Mouse (Mus musculus): ENCODE results near the gene Ssr2. TPM values are rescaled to one million over a fixed set of nuclear protein-coding genes. Genes with fewer than 3 reads are reported as not detected.

Ssr2 gene
- total and polyA plus RNA-seq, 3 experiments, result 65.3 to 80.0 (median 67.6) TPM

DNA sequence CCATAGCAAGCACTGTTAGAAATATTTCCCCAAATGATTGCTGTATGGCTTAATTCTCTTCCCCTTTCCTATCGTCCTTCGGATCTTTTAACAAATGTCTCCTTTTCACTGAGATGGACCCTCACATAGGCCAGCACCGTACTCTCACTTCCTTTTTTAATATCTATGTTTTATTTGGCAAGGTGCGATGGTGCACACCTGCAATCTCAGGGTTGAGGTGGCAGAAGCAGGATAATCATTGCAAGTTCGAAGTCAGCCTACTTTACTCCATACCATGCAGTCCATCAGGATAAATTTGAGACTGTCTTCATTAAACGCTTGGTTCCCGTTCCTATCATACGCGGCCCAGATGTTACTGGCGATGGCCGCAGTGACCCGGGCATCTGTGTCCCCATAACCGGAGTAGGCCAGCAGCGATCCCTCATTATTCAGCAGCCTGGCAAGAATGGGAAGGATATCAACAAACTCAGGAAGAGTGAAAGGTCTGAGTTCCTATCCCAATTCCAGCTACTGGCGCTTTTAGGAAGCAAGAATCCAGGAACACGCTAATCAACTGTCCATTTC is 23.5 kb upstream of the Ssr2 start:
- no peaks in the 10 kb centered on the region for H3K36me3 ChIP-seq (ENCODE audit: control insufficient read depth, insufficient read depth, low read length)
- 9% methylated on average over 16 of the region's 16 CpGs for WGBS
- H3K79me2 ChIP-seq (replicated peaks; ENCODE audit: control insufficient read depth, insufficient read depth, low read length), result no peaks in the 10 kb centered on the region
- DNase-seq, result no peak
- TF ChIP-seq CTCF (IDR thresholded peaks at IDR 0.05) (no peak), EP300 (IDR thresholded peaks at IDR 0.05; ENCODE audit: insufficient read depth, low read depth, low read length) (no peak), POLR2A (IDR thresholded peaks at IDR 0.05; ENCODE audit: insufficient read depth, low read depth, low read length) (no peak)
- H3K9ac ChIP-seq (ENCODE audit: low read depth, low read length), result peak overlapping the region; percentile 66
- peaks cover 3% of the 10 kb centered on the region for H3K4me1 ChIP-seq (ENCODE audit: control insufficient read depth, insufficient read depth, low read length)
- intact Hi-C loops (cut with DNase I), result loop anchor here (2.0 to 10.0 kb wide), 3 partner anchors 17 to 623 kb away; partner anchors contain the start of gene Scamp3
- peak overlapping the region; percentile 55 for H3K4me3 ChIP-seq
- no peaks in the 10 kb centered on the region for H3K27me3 ChIP-seq (ENCODE audit: control insufficient read depth, insufficient read depth, low read length)
- H3K27ac ChIP-seq, result peak overlapping the region; percentile 97

DNA sequence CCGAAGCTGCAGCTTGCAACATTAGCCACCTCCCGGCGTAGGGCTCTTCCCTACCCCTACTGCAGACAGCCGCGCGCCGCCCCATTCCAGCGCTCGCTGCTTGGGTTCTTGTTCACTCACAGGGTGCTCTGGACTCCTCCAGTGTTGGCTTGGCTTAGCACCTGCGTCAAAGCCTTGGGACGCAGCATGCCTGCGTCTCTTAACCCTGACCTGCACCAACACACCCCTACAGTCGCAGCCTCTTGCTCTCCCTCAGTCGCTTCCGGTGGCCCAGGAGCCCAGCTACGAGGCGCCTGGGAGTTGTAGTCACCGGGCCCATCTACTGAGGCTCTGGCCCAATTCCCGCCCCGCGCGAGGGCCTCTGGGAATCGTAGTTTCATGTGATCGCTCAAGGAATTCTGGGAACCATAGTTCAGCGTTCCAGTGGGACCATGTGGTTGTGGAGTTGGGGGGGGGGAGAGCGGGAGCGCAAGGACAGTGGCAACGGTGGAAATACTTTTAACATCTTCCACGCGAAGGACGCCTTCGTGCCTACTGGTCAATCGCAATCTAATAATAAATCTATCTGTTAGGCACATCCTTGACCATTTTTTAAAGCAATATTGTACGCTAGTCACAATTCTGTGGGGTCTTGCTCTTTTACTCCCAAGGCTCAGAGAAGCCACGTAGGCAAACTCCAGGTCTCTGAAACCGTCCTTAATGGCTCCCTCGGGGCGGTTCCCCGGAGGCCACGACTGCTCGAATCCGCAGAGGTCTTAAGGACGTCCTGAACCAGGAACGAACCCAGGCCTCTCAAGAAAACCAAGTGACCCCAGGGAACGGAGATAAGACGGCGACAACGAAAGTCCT is 22.8 kb upstream of the Ssr2 start, which contains the start of gene Lamtor2:
TSS of gene Lamtor2 (minus strand) at position 399 of the 849 bp plus-strand sequence.
- WGBS, result under 1% methylated on average over 48 of the region's 48 CpGs
- H3K36me3 ChIP-seq (ENCODE audit: control insufficient read depth, insufficient read depth, low read length), result no peaks in the 10 kb centered on the region
- H3K79me2 ChIP-seq (replicated peaks; ENCODE audit: control insufficient read depth, insufficient read depth, low read length), result no peaks in the 10 kb centered on the region
- TF ChIP-seq EP300 (IDR thresholded peaks at IDR 0.05; ENCODE audit: insufficient read depth, low read depth, low read length) (peak; percentile 51; the same call in 1 of the 2 replicates), CTCF (IDR thresholded peaks at IDR 0.05) (no peak), POLR2A (IDR thresholded peaks at IDR 0.05; ENCODE audit: insufficient read depth, low read depth, low read length) (peak; percentile 96)
- H3K4me3 ChIP-seq, result peak within 1 kb of the TSS; percentile 55
- H3K4me1 ChIP-seq (ENCODE audit: control insufficient read depth, insufficient read depth, low read length), result peaks cover 3% of the 10 kb centered on the region
- no peaks in the 10 kb centered on the region for H3K27me3 ChIP-seq (ENCODE audit: control insufficient read depth, insufficient read depth, low read length)
- intact Hi-C loops (cut with DNase I), result loop anchor here (2.0 to 10.0 kb wide), 3 partner anchors 18 to 622 kb away; partner anchors contain the start of gene Scamp3
- DNase-seq, result peak; percentile 97 to 98
- peak within 1 kb of the TSS; percentile 97 for H3K27ac ChIP-seq
- peak within 1 kb of the TSS; percentile 79 for H3K9ac ChIP-seq (ENCODE audit: low read depth, low read length)

DNA sequence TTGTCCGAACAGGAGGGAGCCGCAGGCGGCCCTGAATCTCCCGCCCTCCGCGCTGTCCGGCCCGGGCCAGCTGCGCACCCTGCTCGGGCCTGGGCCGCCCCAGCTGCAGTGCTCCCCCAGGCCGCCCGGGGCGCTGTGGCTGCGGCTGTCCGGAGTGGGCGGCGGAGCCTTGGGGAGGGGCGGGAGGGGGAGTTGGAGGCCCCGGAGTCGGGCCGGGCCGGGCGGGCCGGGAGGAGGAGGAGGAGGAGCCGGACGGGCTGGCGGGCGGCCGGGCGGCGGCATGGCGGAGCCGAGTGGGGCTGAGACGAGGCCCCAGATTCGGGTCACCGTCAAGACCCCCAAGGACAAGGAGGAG is 22.2 kb upstream of the Ssr2 start, which contains the start of gene Ubqln4:
TSS of gene Ubqln4 (plus strand) at position 234 of the 355 bp plus-strand sequence.
- peak within 1 kb of the TSS; percentile 97 for H3K27ac ChIP-seq
- under 1% methylated on average over 36 of the region's 37 CpGs for WGBS
- intact Hi-C loops (cut with DNase I), result loop anchor here (2.0 to 10.0 kb wide), 3 partner anchors 19 to 621 kb away; partner anchors contain the start of gene Scamp3
- TF ChIP-seq POLR2A (IDR thresholded peaks at IDR 0.05; ENCODE audit: insufficient read depth, low read depth, low read length), result peak; percentile 38; the same call in 1 of the 2 replicates
- no peak for TF ChIP-seq EP300 (IDR thresholded peaks at IDR 0.05; ENCODE audit: insufficient read depth, low read depth, low read length)
- TF ChIP-seq CTCF (IDR thresholded peaks at IDR 0.05), result peak; percentile 86
- peaks cover 3% of the 10 kb centered on the region for H3K4me1 ChIP-seq (ENCODE audit: control insufficient read depth, insufficient read depth, low read length)
- peak within 1 kb of the TSS; percentile 79 for H3K9ac ChIP-seq (ENCODE audit: low read depth, low read length)
- DNase-seq, result peak; percentile 95 to 98
- no peaks in the 10 kb centered on the region for H3K79me2 ChIP-seq (replicated peaks; ENCODE audit: control insufficient read depth, insufficient read depth, low read length)
- peak within 1 kb of the TSS; percentile 55 for H3K4me3 ChIP-seq
- H3K36me3 ChIP-seq (ENCODE audit: control insufficient read depth, insufficient read depth, low read length), result no peaks in the 10 kb centered on the region
- no peaks in the 10 kb centered on the region for H3K27me3 ChIP-seq (ENCODE audit: control insufficient read depth, insufficient read depth, low read length)

DNA sequence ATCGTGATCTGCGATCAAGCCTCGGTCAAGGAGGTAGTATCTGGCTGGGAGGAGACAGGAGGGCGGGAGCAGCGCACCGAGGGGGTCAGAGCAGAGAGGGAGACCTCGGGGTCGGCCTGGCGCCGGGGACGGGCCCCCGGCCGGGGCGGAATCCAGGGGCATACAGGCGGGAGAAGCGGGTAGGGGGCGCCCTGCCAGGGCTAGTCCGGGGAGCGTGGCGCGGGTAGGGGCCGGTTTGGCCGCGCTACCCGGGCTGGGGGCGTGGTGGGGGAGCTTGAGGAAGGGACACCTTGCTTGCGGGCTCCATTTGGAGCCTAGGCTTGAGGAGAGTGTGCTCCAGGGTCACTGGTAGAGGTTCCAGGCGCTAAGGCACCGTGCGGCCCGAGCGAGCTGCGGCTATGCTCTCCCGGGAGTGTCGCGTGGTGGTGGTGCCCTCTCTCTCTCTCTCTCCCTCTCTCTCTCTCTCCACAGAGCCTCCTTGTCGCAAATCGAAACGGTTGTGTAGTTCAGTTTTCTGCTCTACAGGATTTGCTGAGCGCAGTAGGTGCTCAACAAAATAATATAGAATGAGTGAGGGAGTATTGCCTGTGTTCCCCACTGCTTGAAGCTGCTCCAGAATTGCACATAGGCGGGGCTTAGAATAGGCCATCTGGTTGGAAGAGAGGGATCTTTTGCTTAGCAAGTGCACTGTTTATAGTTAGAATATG is 21.6 kb upstream of the Ssr2 start:
- TF ChIP-seq EP300 (IDR thresholded peaks at IDR 0.05; ENCODE audit: insufficient read depth, low read depth, low read length) (no peak), CTCF (IDR thresholded peaks at IDR 0.05) (no peak), POLR2A (IDR thresholded peaks at IDR 0.05; ENCODE audit: insufficient read depth, low read depth, low read length) (no peak)
- no peaks in the 10 kb centered on the region for H3K79me2 ChIP-seq (replicated peaks; ENCODE audit: control insufficient read depth, insufficient read depth, low read length)
- H3K27ac ChIP-seq, result peak overlapping the region; percentile 97
- peaks cover 3% of the 10 kb centered on the region for H3K4me1 ChIP-seq (ENCODE audit: control insufficient read depth, insufficient read depth, low read length)
- no peaks in the 10 kb centered on the region for H3K36me3 ChIP-seq (ENCODE audit: control insufficient read depth, insufficient read depth, low read length)
- intact Hi-C loops (cut with DNase I), result loop anchor here (2.0 to 10.0 kb wide), 3 partner anchors 19 to 621 kb away; partner anchors contain the start of gene Scamp3
- no peak for DNase-seq
- no peaks in the 10 kb centered on the region for H3K27me3 ChIP-seq (ENCODE audit: control insufficient read depth, insufficient read depth, low read length)
- H3K4me3 ChIP-seq, result peak overlapping the region; percentile 55
- peak overlapping the region; percentile 76 for H3K9ac ChIP-seq (ENCODE audit: low read depth, low read length)
- under 1% methylated on average over 41 of the region's 41 CpGs for WGBS

DNA sequence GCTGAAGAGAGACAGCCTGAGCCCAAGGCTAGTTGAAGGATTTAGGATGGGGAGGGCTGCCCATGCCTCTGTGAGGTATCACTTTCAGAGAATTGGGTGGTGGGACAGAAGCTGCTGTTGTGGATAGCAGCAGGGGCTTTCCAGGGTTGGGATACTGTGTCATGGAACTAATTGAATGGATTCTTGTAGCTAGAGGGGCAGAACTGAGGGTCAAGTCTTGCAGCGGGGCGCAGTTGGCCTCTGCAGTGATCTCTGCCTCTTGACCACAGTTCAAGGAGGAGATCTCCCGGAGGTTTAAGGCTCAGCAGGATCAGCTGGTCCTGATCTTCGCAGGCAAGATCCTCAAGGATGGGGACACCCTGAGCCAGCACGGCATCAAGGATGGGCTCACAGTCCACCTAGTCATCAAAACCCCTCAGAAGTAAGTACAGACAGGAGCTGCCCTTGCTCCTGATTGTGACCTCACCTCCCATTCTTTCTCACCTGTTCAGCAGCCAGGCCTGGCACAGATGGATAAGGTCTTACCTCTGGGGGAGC is 20.5 kb upstream of the Ssr2 start:
- no peak overlapping the region for H3K9ac ChIP-seq (ENCODE audit: low read depth, low read length)
- peak in 1 of 2 experiments; percentile 16 for DNase-seq
- no peaks in the 10 kb centered on the region for H3K79me2 ChIP-seq (replicated peaks; ENCODE audit: control insufficient read depth, insufficient read depth, low read length)
- TF ChIP-seq EP300 (IDR thresholded peaks at IDR 0.05; ENCODE audit: insufficient read depth, low read depth, low read length), result no peak
- TF ChIP-seq CTCF (IDR thresholded peaks at IDR 0.05), result no peak
- no peak for TF ChIP-seq POLR2A (IDR thresholded peaks at IDR 0.05; ENCODE audit: insufficient read depth, low read depth, low read length)
- intact Hi-C loops (cut with DNase I), result loop anchor here (10.0 kb wide), 1 partner anchor 620 kb away; the partner anchor contains the start of gene Scamp3
- peaks cover 3% of the 10 kb centered on the region for H3K4me1 ChIP-seq (ENCODE audit: control insufficient read depth, insufficient read depth, low read length)
- no peak overlapping the region for H3K27ac ChIP-seq
- 97% methylated on average over 5 of the region's 5 CpGs for WGBS
- no peaks in the 10 kb centered on the region for H3K27me3 ChIP-seq (ENCODE audit: control insufficient read depth, insufficient read depth, low read length)
- no peak overlapping the region for H3K4me3 ChIP-seq
- H3K36me3 ChIP-seq (ENCODE audit: control insufficient read depth, insufficient read depth, low read length), result no peaks in the 10 kb centered on the region

Data from heart, adult 2 months (tissue).